Mouse (Mus musculus) megakaryocyte, embryonic 14.5 days (primary cell): Measurements from ENCODE around the gene Rac2. TPM values are rescaled to one million over a fixed set of nuclear protein-coding genes. Genes with fewer than 3 reads are reported as not detected.

Source experiments
- H3K27me3 ChIP-seq: replicated peaks from 2 replicates; pipeline ENCODE3; 2012; ENCODE audit warnings: inconsistent platforms
- H3K36me3 ChIP-seq: replicated peaks from 2 replicates; pipeline ENCODE3; 2012; ENCODE audit warnings: low read length, inconsistent platforms, mixed read lengths
- H3K4me1 ChIP-seq: 2 replicates; pipeline ENCODE4 v1.6.1; 2012; ENCODE audit warnings: inconsistent platforms
- H3K4me3 ChIP-seq: replicated peaks from 2 replicates; pipeline ENCODE3; 2012; ENCODE audit warnings: moderate library complexity, mild to moderate bottlenecking, inconsistent platforms
- H3K9me3 ChIP-seq: 2 replicates; pipeline ENCODE4 v1.6.1; 2012; ENCODE audit warnings: inconsistent platforms
- FLI1 ChIP-seq: IDR thresholded peaks from 2 replicates; pipeline ENCODE4 v1.6.1; 2012; ENCODE audit warnings: low read length, inconsistent platforms, mixed read lengths
- GATA1 ChIP-seq: IDR thresholded peaks from 3 replicates; pipeline ENCODE4 v1.6.1; 2012; ENCODE audit warnings: mixed read lengths, low read length, inconsistent platforms, borderline replicate concordance
- polyA plus RNA-seq: library from polyadenylated mRNA; stranded (reverse); fragments of >175 nt; gene quantifications from 2 replicates; pipeline ENCODE4 v1.2.3, GENCODE M21; 2012; ENCODE audit warnings: low replicate concordance; ENCODE audit not compliant: insufficient read depth

Rac2 gene
- polyA plus RNA-seq, 1 experiment, result 860 TPM

- H3K27me3 ChIP-seq, result peaks cover 32% of the 10 kb centered on the region
- H3K4me3 ChIP-seq, result peak overlapping the region; percentile 83
- H3K4me1 ChIP-seq, result peaks cover 31% of the 10 kb centered on the region
- peaks cover 5% of the 10 kb centered on the region for H3K36me3 ChIP-seq
- H3K9me3 ChIP-seq, result peaks cover 34% of the 10 kb centered on the region
- no peak for TF ChIP-seq FLI1
- no peak for TF ChIP-seq GATA1
Observed at GRCm38 (mm10) chr15:78554545-78555313, 17.9 kb downstream of the Rac2 start.

DNA sequence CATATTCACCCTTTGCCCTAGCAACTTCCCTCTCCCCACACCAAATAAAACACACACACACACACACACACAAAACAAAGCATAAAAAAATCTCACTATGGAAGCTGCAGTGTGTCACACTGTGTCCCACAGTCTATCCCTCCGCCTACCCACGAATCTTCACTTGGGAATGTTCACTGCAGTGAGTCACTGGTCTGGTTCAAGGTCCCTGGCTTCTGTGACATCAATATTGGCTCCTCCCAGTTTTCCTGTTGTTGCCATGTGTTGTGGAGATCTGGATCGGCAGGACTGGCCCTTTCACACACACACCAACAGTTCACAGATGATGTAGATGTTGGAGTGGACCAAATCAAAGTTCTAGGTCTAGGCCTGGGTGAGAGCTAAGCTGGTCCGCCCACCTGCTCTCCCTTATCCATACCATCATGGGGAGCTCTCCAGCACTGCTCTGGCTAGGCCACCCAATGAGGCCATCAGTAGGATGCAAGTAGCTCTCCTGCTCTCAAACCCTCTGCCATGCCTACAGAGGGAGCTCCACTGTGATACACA is 23.3 kb downstream of the Rac2 start:
- peaks cover 46% of the 10 kb centered on the region for H3K27me3 ChIP-seq
- H3K4me3 ChIP-seq, result no peak overlapping the region
- H3K4me1 ChIP-seq, result peaks cover 34% of the 10 kb centered on the region
- peaks cover 34% of the 10 kb centered on the region for H3K9me3 ChIP-seq
- no peaks in the 10 kb centered on the region for H3K36me3 ChIP-seq
- no peak for TF ChIP-seq GATA1
- no peak for TF ChIP-seq FLI1

- peaks cover 36% of the 10 kb centered on the region for H3K4me1 ChIP-seq
- TF ChIP-seq GATA1 (no peak), FLI1 (no peak)
- H3K27me3 ChIP-seq, result peaks cover 50% of the 10 kb centered on the region
- H3K36me3 ChIP-seq, result no peaks in the 10 kb centered on the region
- no peak overlapping the region for H3K4me3 ChIP-seq
- H3K9me3 ChIP-seq, result peaks cover 33% of the 10 kb centered on the region
Observed at GRCm38 (mm10) chr15:78548711-78549110, 23.9 kb downstream of the Rac2 start.

DNA sequence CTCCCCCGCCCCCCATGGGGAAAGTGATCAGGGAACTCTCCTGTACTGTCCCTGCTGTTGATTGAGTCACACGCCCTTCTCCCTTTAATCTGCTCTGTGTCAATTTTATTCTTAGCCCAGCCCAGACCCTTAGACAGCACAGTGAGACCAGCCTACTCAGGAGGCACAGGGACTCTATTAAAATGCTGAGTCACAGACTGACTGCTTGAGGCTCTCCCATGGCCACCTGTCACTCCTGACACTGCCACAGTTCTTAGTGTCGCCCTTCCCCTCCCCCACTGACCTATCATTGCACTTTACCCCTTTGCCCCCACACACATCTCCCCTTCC is 24.3 kb downstream of the Rac2 start:
- H3K27me3 ChIP-seq, result peaks cover 50% of the 10 kb centered on the region
- H3K4me1 ChIP-seq, result peaks cover 36% of the 10 kb centered on the region
- H3K4me3 ChIP-seq, result peak overlapping the region; percentile 42
- H3K36me3 ChIP-seq, result no peaks in the 10 kb centered on the region
- peaks cover 28% of the 10 kb centered on the region for H3K9me3 ChIP-seq
- TF ChIP-seq FLI1, result no peak
- TF ChIP-seq GATA1, result no peak

GRCm38 (mm10) chr15:78547415-78548335 is 24.9 kb downstream of the Rac2 start:
- no peaks in the 10 kb centered on the region for H3K36me3 ChIP-seq
- TF ChIP-seq FLI1 (no peak), GATA1 (no peak)
- peaks cover 56% of the 10 kb centered on the region for H3K27me3 ChIP-seq
- peaks cover 22% of the 10 kb centered on the region for H3K9me3 ChIP-seq
- peaks cover 36% of the 10 kb centered on the region for H3K4me1 ChIP-seq
- H3K4me3 ChIP-seq, result no peak overlapping the region

- TF ChIP-seq FLI1 (no peak), GATA1 (no peak)
- peaks cover 47% of the 10 kb centered on the region for H3K4me1 ChIP-seq
- H3K4me3 ChIP-seq, result no peak overlapping the region
- no peaks in the 10 kb centered on the region for H3K36me3 ChIP-seq
- H3K27me3 ChIP-seq, result peaks cover 65% of the 10 kb centered on the region
- peaks cover 9% of the 10 kb centered on the region for H3K9me3 ChIP-seq
Observed at GRCm38 (mm10) chr15:78546060-78546459, 26.5 kb downstream of the Rac2 start.

- H3K9me3 ChIP-seq, result no peaks in the 10 kb centered on the region; the same call in 1 of the 2 replicates
- peaks cover 77% of the 10 kb centered on the region for H3K27me3 ChIP-seq
- no peak within 1 kb of the TSS for H3K4me3 ChIP-seq
- peaks cover 48% of the 10 kb centered on the region for H3K4me1 ChIP-seq
- no peaks in the 10 kb centered on the region for H3K36me3 ChIP-seq
- TF ChIP-seq FLI1 (no peak), GATA1 (no peak)
Observed at GRCm38 (mm10) chr15:78544561-78545001, 28.0 kb downstream of the Rac2 start, which contains the start of gene Sstr3. TSS of gene Sstr3 (minus strand) at chr15:78544685.

GRCm38 (mm10) chr15:78544041-78544440 is 28.5 kb downstream of the Rac2 start:
- Histone ChIP-seq H3K4me1 (peaks cover 43% of the 10 kb centered on the region), H3K9me3 (no peaks in the 10 kb centered on the region), H3K27me3 (peaks cover 80% of the 10 kb centered on the region), H3K36me3 (no peaks in the 10 kb centered on the region), H3K4me3 (no peak overlapping the region)
- TF ChIP-seq GATA1 (no peak), FLI1 (no peak)

GRCm38 (mm10) chr15:78542767-78543303 is 29.7 kb downstream of the Rac2 start:
- peaks cover 92% of the 10 kb centered on the region for H3K27me3 ChIP-seq
- H3K36me3 ChIP-seq, result no peaks in the 10 kb centered on the region
- H3K9me3 ChIP-seq, result no peaks in the 10 kb centered on the region
- H3K4me1 ChIP-seq, result peaks cover 32% of the 10 kb centered on the region
- no peak overlapping the region for H3K4me3 ChIP-seq
- TF ChIP-seq GATA1 (no peak), FLI1 (no peak)
